Mouse (Mus musculus) forelimb bud, embryonic 11.5 days (tissue): ENCODE results near the gene Nmb.

Source experiments
- DNase-seq: peaks from one replicate; pipeline ENCODE4 v3.0.0-alpha.2; 2012; ENCODE audit warnings: low read depth, low spot score

Nmb gene

GRCm38 (mm10) chr7:80897721-80898120, 7.2 kb downstream of the Nmb start:
- DNase-seq: no peak

GRCm38 (mm10) chr7:80897134-80897533, 7.7 kb downstream of the Nmb start:
- DNase-seq: no peak

- DNase-seq: no peak
These were observed 9.9 kb downstream of the Nmb start for GRCm38 (mm10) chr7:80894815-80895519.

GRCm38 (mm10) chr7:80894196-80894595, 10.7 kb downstream of the Nmb start:
- DNase-seq: no peak

GRCm38 (mm10) chr7:80893753-80894129, 11.1 kb downstream of the Nmb start:
- DNase-seq: no peak

- DNase-seq: no peak
These were observed 11.7 kb downstream of the Nmb start for GRCm38 (mm10) chr7:80893086-80893752.

GRCm38 (mm10) chr7:80889841-80890241, 15.0 kb downstream of the Nmb start:
- no peak for DNase-seq

GRCm38 (mm10) chr7:80889021-80889511, 15.8 kb downstream of the Nmb start:
- DNase-seq: peak; percentile 63

- DNase-seq: no peak
These were observed 16.3 kb downstream of the Nmb start for GRCm38 (mm10) chr7:80888595-80888994.

- DNase-seq: no peak
These were observed 19.2 kb downstream of the Nmb start for GRCm38 (mm10) chr7:80885666-80886065.

GRCm38 (mm10) chr7:80882830-80883505, 21.9 kb downstream of the Nmb start:
- peak; percentile 81 for DNase-seq

GRCm38 (mm10) chr7:80875727-80876126, 29.1 kb downstream of the Nmb start:
- DNase-seq: no peak

GRCm38 (mm10) chr7:80873631-80874030, 31.2 kb downstream of the Nmb start:
- no peak for DNase-seq

- no peak for DNase-seq
These were observed 31.8 kb downstream of the Nmb start for GRCm38 (mm10) chr7:80873038-80873437.

GRCm38 (mm10) chr7:80868686-80869085, 36.2 kb downstream of the Nmb start:
- DNase-seq: no peak

- no peak for DNase-seq
These were observed 38.2 kb downstream of the Nmb start for GRCm38 (mm10) chr7:80866514-80867147.

GRCm38 (mm10) chr7:80865521-80865920, 39.4 kb downstream of the Nmb start:
- no peak for DNase-seq

- DNase-seq: no peak
These were observed 40.0 kb downstream of the Nmb start for GRCm38 (mm10) chr7:80864831-80865230.

GRCm38 (mm10) chr7:80864151-80864550, 40.7 kb downstream of the Nmb start:
- no peak for DNase-seq

- no peak for DNase-seq
These were observed 41.4 kb downstream of the Nmb start for GRCm38 (mm10) chr7:80863520-80863919.

GRCm38 (mm10) chr7:80862475-80862874, 42.4 kb downstream of the Nmb start:
- DNase-seq: no peak

GRCm38 (mm10) chr7:80860729-80861274, 44.1 kb downstream of the Nmb start, which contains the start of gene Zscan2:
Zscan2 (plus strand) TSS chr7:80860920.
- peak; percentile 97 for DNase-seq
